Comparison of ENCODE assay signal across 12 mouse cellular contexts in genomic region chr7:89411346-89411745, GRCm38 (mm10). TPM values are rescaled to one million over a fixed set of nuclear protein-coding genes. Genes with fewer than 3 reads are reported as not detected.
DNase-seq lines count a peak whose midpoint lies in the region; ATAC-seq and TF ChIP-seq lines count a peak whose summit lies in the region.
"Had no signal": no experiment of that assay in that cellular context is flagged by ENCODE, and none has a peak within 500 bp of the region (broad histone marks: within the 10 kb centered on the region; RNA-seq: fewer than 3 reads in every experiment).

No protein-coding gene starts in this region.

- peaks cover 56% of the 10 kb centered on the region for H3K36me3 ChIP-seq in heart, adult 2 months (ENCODE audit: control insufficient read depth, insufficient read depth, low read length)
- H3K36me3 ChIP-seq in heart, embryonic 10.5 days: peaks cover 20% of the 10 kb centered on the region
- peaks cover 25% of the 10 kb centered on the region for H3K36me3 ChIP-seq in kidney, postnatal 0 days (ENCODE audit: insufficient read depth, low read length)
- no peaks in the 10 kb centered on the region for H3K36me3 ChIP-seq in midbrain, postnatal 0 days (ENCODE audit: insufficient read depth, low read length)
- H3K36me3 ChIP-seq: neural tube, embryonic 12.5 days had no signal

- TF ChIP-seq CTCF in heart, adult 2 months (IDR thresholded peaks at IDR 0.05): no peak
- TF ChIP-seq CTCF in kidney, postnatal 0 days (IDR thresholded peaks at IDR 0.05; ENCODE audit: low read depth): no peak
- no peak for TF ChIP-seq CTCF in midbrain, postnatal 0 days (IDR thresholded peaks at IDR 0.05)

- 0 out of 2 replicates have a peak overlapping the region, but pooled peaks have one; percentile 4 for H3K4me3 ChIP-seq in heart, adult 2 months
- no peak overlapping the region for H3K4me3 ChIP-seq in heart, embryonic 10.5 days
- H3K4me3 ChIP-seq in kidney, postnatal 0 days (replicated peaks; ENCODE audit: low read depth, low read length): no peak overlapping the region
- no peak overlapping the region for H3K4me3 ChIP-seq in midbrain, postnatal 0 days (ENCODE audit: low read depth, low read length)
- H3K4me3 ChIP-seq: layer of hippocampus, adult 2 months; neural tube, embryonic 12.5 days had no signal

- no peaks in the 10 kb centered on the region for H3K27me3 ChIP-seq in heart, adult 2 months (ENCODE audit: control insufficient read depth, insufficient read depth, low read length)
- no peaks in the 10 kb centered on the region for H3K27me3 ChIP-seq in heart, embryonic 10.5 days (ENCODE audit: insufficient read depth, poor library complexity, severe bottlenecking)
- H3K27me3 ChIP-seq in kidney, postnatal 0 days (ENCODE audit: insufficient read depth, low read length): no peaks in the 10 kb centered on the region
- H3K27me3 ChIP-seq in midbrain, postnatal 0 days (ENCODE audit: insufficient read depth, low read length): no peaks in the 10 kb centered on the region
- H3K27me3 ChIP-seq: neural tube, embryonic 12.5 days had no signal

- 54% methylated on average over 3 of the region's 3 CpGs for WGBS in heart, adult 2 months
- 74% methylated on average over 3 of the region's 3 CpGs for WGBS in heart, embryonic 10.5 days
- WGBS in kidney, postnatal 0 days: 53% methylated on average over 3 of the region's 3 CpGs
- WGBS in midbrain, postnatal 0 days: 86% methylated on average over 3 of the region's 3 CpGs

- no peaks in the 10 kb centered on the region for H3K9me3 ChIP-seq in heart, embryonic 10.5 days
- no peaks in the 10 kb centered on the region for H3K9me3 ChIP-seq in kidney, postnatal 0 days (replicated peaks; ENCODE audit: low read length)
- no peaks in the 10 kb centered on the region for H3K9me3 ChIP-seq in midbrain, postnatal 0 days (ENCODE audit: low read length)
- H3K9me3 ChIP-seq: neural tube, embryonic 12.5 days had no signal

- no peak for TF ChIP-seq EP300 in heart, adult 2 months (IDR thresholded peaks at IDR 0.05; ENCODE audit: insufficient read depth, low read depth, low read length)

- H3K9ac ChIP-seq in heart, adult 2 months (ENCODE audit: low read depth, low read length): no peak overlapping the region; the same call in 1 of the 2 replicates
- H3K9ac ChIP-seq in kidney, postnatal 0 days (ENCODE audit: low read depth, low read length): no peak overlapping the region
- no peak overlapping the region for H3K9ac ChIP-seq in midbrain, postnatal 0 days (replicated peaks; ENCODE audit: low read length, poor library complexity, severe bottlenecking)
- H3K9ac ChIP-seq: neural tube, embryonic 12.5 days had no signal

- DNase-seq in heart, adult 2 months: no peak
- DNase-seq in heart, embryonic 10.5 days (ENCODE audit: low spot score): no peak
- peak; percentile 49 for DNase-seq in kidney, postnatal 0 days (ENCODE audit: low spot score)
- DNase-seq in lung, postnatal 4 days: peak; percentile 64 to 65
- no peak for DNase-seq in midbrain, postnatal 0 days (ENCODE audit: low spot score)
- no peak for DNase-seq in left cerebral cortex, adult 11 months (ENCODE audit: low spot score)
- no peak for DNase-seq in urinary bladder, postnatal 10 days (ENCODE audit: low spot score)
- DNase-seq: right cerebral cortex, postnatal 14 days had no signal

- peaks cover 8% of the 10 kb centered on the region for H3K79me2 ChIP-seq in heart, adult 2 months (replicated peaks; ENCODE audit: control insufficient read depth, insufficient read depth, low read length)

- intact Hi-C loops in heart, adult 2 months (cut with DNase I): no loop called here

- H3K27ac ChIP-seq in heart, adult 2 months: peak overlapping the region; percentile 59
- H3K27ac ChIP-seq in heart, embryonic 10.5 days: no peak overlapping the region
- peak overlapping the region; percentile 66 for H3K27ac ChIP-seq in kidney, postnatal 0 days
- H3K27ac ChIP-seq in midbrain, postnatal 0 days (ENCODE audit: low read depth, low read length): no peak overlapping the region
- H3K27ac ChIP-seq: layer of hippocampus, adult 2 months; macrophage; neural tube, embryonic 12.5 days had no signal

- peaks cover 18% of the 10 kb centered on the region for H3K4me1 ChIP-seq in heart, adult 2 months (ENCODE audit: control insufficient read depth, insufficient read depth, low read length)
- peaks cover 37% of the 10 kb centered on the region for H3K4me1 ChIP-seq in heart, embryonic 10.5 days
- peaks cover 61% of the 10 kb centered on the region for H3K4me1 ChIP-seq in kidney, postnatal 0 days (replicated peaks; ENCODE audit: insufficient read depth, low read length)
- no peaks in the 10 kb centered on the region for H3K4me1 ChIP-seq in midbrain, postnatal 0 days (ENCODE audit: insufficient read depth, low read length)
- H3K4me1 ChIP-seq: neural tube, embryonic 12.5 days had no signal

- 0 out of 2 replicates have a peak, but pooled peaks have one; percentile 30 for ATAC-seq in erythroid progenitor cell, adult 5-6 weeks (replicated peaks; ENCODE audit: low FRiP score, poor library complexity, severe bottlenecking)
- ATAC-seq in kidney, postnatal 0 days (replicated peaks; ENCODE audit: low FRiP score, low read depth): 0 out of 2 replicates have a peak, but pooled peaks have one; percentile 33
- no peak for ATAC-seq in midbrain, postnatal 0 days (ENCODE audit: low FRiP score)

- H3K4me2 ChIP-seq in kidney, postnatal 0 days (ENCODE audit: low read length): peak overlapping the region; percentile 82; the same call in 1 of the 2 replicates
- H3K4me2 ChIP-seq in midbrain, postnatal 0 days (ENCODE audit: low read depth, low read length, poor library complexity, severe bottlenecking): no peak overlapping the region
- H3K4me2 ChIP-seq: neural tube, embryonic 12.5 days had no signal

- peak; percentile 15; the same call in 1 of the 2 replicates for TF ChIP-seq POLR2A in heart, adult 2 months (IDR thresholded peaks at IDR 0.05; ENCODE audit: insufficient read depth, low read depth, low read length)

RNA-seq across cellular contexts. Expression of gene Fzd4, which starts 7.2 kb away (rescaled TPM):
- 10 to 100 TPM; 33.7 to 36.2 TPM for total RNA-seq in heart, adult 2 months (2021)
- polyA plus RNA-seq in heart, adult 2 months (2012; rRNA removed): 15.2 and 26.1 TPM in 2 replicates
- 9.2 and 9.7 TPM in 2 replicates for polyA plus RNA-seq in heart, embryonic 10.5 days (2016; fragmentation: Nextera tagmentation; extraction: Ambion mirVana)
- under 0.01 and 0.36 TPM in 2 replicates for total RNA-seq in erythroid progenitor cell, adult 5-6 weeks (2015; ENCODE audit: low replicate concordance)
- 0.26 TPM in 1 of 2 replicates, not detected in the other for total RNA-seq in erythroid progenitor cell, adult 5-6 weeks (2017; ENCODE audit: low replicate concordance)
- polyA plus RNA-seq in kidney, postnatal 0 days (2015; fragmentation: Nextera tagmentation; extraction: Ambion mirVana): 29.6 and 30.9 TPM in 2 replicates
- total RNA-seq in midbrain, postnatal 0 days (2014; rRNA removed): 3.9 and 4.4 TPM in 2 replicates
- 1.2 and 1.5 TPM in 2 replicates for polyA plus RNA-seq in midbrain, postnatal 0 days (2015; fragmentation: Nextera tagmentation; extraction: Ambion mirVana)

RNA-seq across cellular contexts. Expression of gene Tmem135, which starts 7.3 kb away (rescaled TPM):
- total RNA-seq in heart, adult 2 months (2021): 10 to 100 TPM; 43.2 to 45.1 TPM
- 18.8 and 27.2 TPM in 2 replicates for polyA plus RNA-seq in heart, adult 2 months (2012; rRNA removed)
- polyA plus RNA-seq in heart, embryonic 10.5 days (2016; fragmentation: Nextera tagmentation; extraction: Ambion mirVana): 29.2 and 30.1 TPM in 2 replicates
- total RNA-seq in erythroid progenitor cell, adult 5-6 weeks (2015; ENCODE audit: low replicate concordance): 12.2 and 12.6 TPM in 2 replicates
- 1.3 and 10.7 TPM in 2 replicates for total RNA-seq in erythroid progenitor cell, adult 5-6 weeks (2017; ENCODE audit: low replicate concordance)
- polyA plus RNA-seq in kidney, postnatal 0 days (2015; fragmentation: Nextera tagmentation; extraction: Ambion mirVana): 41.6 and 45.5 TPM in 2 replicates
- 34.9 and 35.7 TPM in 2 replicates for total RNA-seq in midbrain, postnatal 0 days (2014; rRNA removed)
- polyA plus RNA-seq in midbrain, postnatal 0 days (2015; fragmentation: Nextera tagmentation; extraction: Ambion mirVana): 28.7 and 33.5 TPM in 2 replicates

Comparison
In these comparisons a context has a peak if more than half of its experiments do, and no peak if none do; other contexts are left out.
1. H3K27ac ChIP-seq: peak in heart, adult 2 months (single experiment) and kidney, postnatal 0 days (single experiment); none in heart, embryonic 10.5 days (single experiment) and midbrain, postnatal 0 days (single experiment).
2. DNase-seq: peak in kidney, postnatal 0 days (single experiment) and lung, postnatal 4 days (2 of 2); none in heart, adult 2 months (0 of 2), heart, embryonic 10.5 days (single experiment), midbrain, postnatal 0 days (single experiment), left cerebral cortex, adult 11 months (single experiment) and urinary bladder, postnatal 10 days (single experiment).